Mouse (Mus musculus) heart, embryonic 11.5 days (tissue): ENCODE data around the gene Tbx21. TPM values are rescaled to one million over a fixed set of nuclear protein-coding genes. Genes with fewer than 3 reads are reported as not detected.

Experiments used
- ATAC-seq: fragments of 200-750 bp; cut with Nextera tagmentation; replicated peaks from 2 replicates; pipeline ENCODE4 v1.8.0; 2017; ENCODE audit warnings: moderate library complexity; ENCODE audit not compliant: insufficient number of reproducible peaks, low FRiP score, low TSS enrichment
- H3K27ac ChIP-seq: fragments of 300-500 bp; sonication (generic); 2 replicates; pipeline ENCODE4 v1.5.1; 2014; ENCODE audit warnings: mild to moderate bottlenecking, low read depth, low read length
- H3K27me3 ChIP-seq: fragments of 300-500 bp; sonication (generic); 2 replicates; pipeline ENCODE4 v1.6.1; 2014; ENCODE audit warnings: mild to moderate bottlenecking, low read length, mixed read lengths; ENCODE audit not compliant: control insufficient read depth, insufficient read depth
- H3K36me3 ChIP-seq: fragments of 300-500 bp; sonication (generic); 2 replicates; pipeline ENCODE4 v1.6.1; 2014; ENCODE audit warnings: mild to moderate bottlenecking, low read length, moderate library complexity, mixed read lengths; ENCODE audit not compliant: control insufficient read depth, insufficient read depth
- H3K4me1 ChIP-seq: fragments of 300-500 bp; sonication (generic); 2 replicates; pipeline ENCODE4 v1.6.1; 2014; ENCODE audit warnings: low read length; ENCODE audit not compliant: control insufficient read depth, insufficient read depth
- H3K4me2 ChIP-seq: fragments of 300-500 bp; sonication (generic); 2 replicates; pipeline ENCODE4 v1.6.1; 2014; ENCODE audit warnings: mild to moderate bottlenecking, moderate library complexity
- H3K4me3 ChIP-seq: fragments of 300-500 bp; sonication (generic); 2 replicates; pipeline ENCODE4 v1.5.1; 2014; ENCODE audit warnings: low read depth, low read length
- H3K9ac ChIP-seq: fragments of 300-500 bp; sonication (generic); 2 replicates; pipeline ENCODE4 v1.6.1; 2014; ENCODE audit warnings: mild to moderate bottlenecking, low read depth, low read length, moderate library complexity
- H3K9me3 ChIP-seq: fragments of 300-500 bp; sonication (generic); replicated peaks from 2 replicates; pipeline ENCODE4 v1.6.1; 2016; ENCODE audit warnings: low read length; ENCODE audit not compliant: control insufficient read depth
- WGBS: fragments of 180-500 bp; shearing (Covaris S2); extraction: QIAGEN DNeasy Blood & Tissue Kit; methylation state at CpG from one replicate; pipeline ENCODE4 v1.1.7; 2014; ENCODE audit not compliant: insufficient replicate concordance; 5-methylcytosine and 5-hydroxymethylcytosine counted together
- polyA plus RNA-seq: library from polyadenylated mRNA; unstranded; fragments of >200 nt; fragmentation: Nextera tagmentation; extraction: Ambion mirVana; gene quantifications from 2 replicates; pipeline ENCODE4 v1.2.1, GENCODE M21; 2014

Tbx21 gene
- polyA plus RNA-seq, 1 experiment from 2014 or later = not detected

GRCm38 (mm10) chr11:97069770-97070169 is 45.4 kb downstream of the Tbx21 start:
- Histone ChIP-seq H3K4me2 (no peak overlapping the region), H3K4me3 (no peak overlapping the region), H3K9ac (no peak overlapping the region), H3K27me3 (no peaks in the 10 kb centered on the region), H3K9me3 (no peaks in the 10 kb centered on the region), H3K36me3 (peaks cover 3% of the 10 kb centered on the region; the same call in 1 of the 2 replicates), H3K4me1 (peaks cover 4% of the 10 kb centered on the region; the same call in 1 of the 2 replicates), H3K27ac (no peak overlapping the region)
- no peak for ATAC-seq
- WGBS = 82% methylated on average over 2 of the region's 2 CpGs

GRCm38 (mm10) chr11:97069333-97069732 is 45.8 kb downstream of the Tbx21 start:
- no peak overlapping the region for H3K4me3 ChIP-seq
- WGBS = 57% methylated on average over 1 of the region's 1 CpGs
- no peaks in the 10 kb centered on the region for H3K27me3 ChIP-seq
- peaks cover 4% of the 10 kb centered on the region; the same call in 1 of the 2 replicates for H3K4me1 ChIP-seq
- H3K9ac ChIP-seq = no peak overlapping the region
- no peak overlapping the region for H3K27ac ChIP-seq
- H3K4me2 ChIP-seq = no peak overlapping the region
- H3K36me3 ChIP-seq = peaks cover 3% of the 10 kb centered on the region; the same call in 1 of the 2 replicates
- ATAC-seq = no peak
- H3K9me3 ChIP-seq = no peaks in the 10 kb centered on the region

- H3K4me3 ChIP-seq = no peak overlapping the region
- WGBS = 43% methylated on average over 22 of the region's 22 CpGs
- H3K4me1 ChIP-seq = peaks cover 8% of the 10 kb centered on the region
- H3K27me3 ChIP-seq = no peaks in the 10 kb centered on the region
- H3K9ac ChIP-seq = no peak overlapping the region
- no peaks in the 10 kb centered on the region for H3K9me3 ChIP-seq
- H3K4me2 ChIP-seq = no peak overlapping the region
- H3K27ac ChIP-seq = no peak overlapping the region
- H3K36me3 ChIP-seq = peaks cover 3% of the 10 kb centered on the region; the same call in 1 of the 2 replicates
- ATAC-seq = no peak
Measured at GRCm38 (mm10) chr11:97066656-97067360, 48.3 kb downstream of the Tbx21 start.

- Histone ChIP-seq H3K9me3 (no peaks in the 10 kb centered on the region), H3K4me3 (no peak overlapping the region), H3K4me2 (no peak overlapping the region), H3K4me1 (peaks cover 4% of the 10 kb centered on the region; the same call in 1 of the 2 replicates), H3K27ac (no peak overlapping the region), H3K9ac (no peak overlapping the region), H3K36me3 (peaks cover 10% of the 10 kb centered on the region; the same call in 1 of the 2 replicates), H3K27me3 (no peaks in the 10 kb centered on the region)
- 69% methylated on average over 12 of the region's 12 CpGs for WGBS
- ATAC-seq = no peak
Measured at GRCm38 (mm10) chr11:97065538-97066295, 49.4 kb downstream of the Tbx21 start.

- no peak overlapping the region for H3K9ac ChIP-seq
- peaks cover 4% of the 10 kb centered on the region; the same call in 1 of the 2 replicates for H3K4me1 ChIP-seq
- H3K9me3 ChIP-seq = no peaks in the 10 kb centered on the region
- H3K4me2 ChIP-seq = no peak overlapping the region
- no peak overlapping the region for H3K4me3 ChIP-seq
- 85% methylated on average over 3 of the region's 3 CpGs for WGBS
- no peaks in the 10 kb centered on the region for H3K27me3 ChIP-seq
- no peak for ATAC-seq
- H3K36me3 ChIP-seq = peaks cover 15% of the 10 kb centered on the region
- peak overlapping the region; percentile 43; the same call in 1 of the 2 replicates for H3K27ac ChIP-seq
Measured at GRCm38 (mm10) chr11:97063921-97064295, 51.2 kb downstream of the Tbx21 start.

GRCm38 (mm10) chr11:97063274-97063920 is 51.7 kb downstream of the Tbx21 start:
- H3K4me2 ChIP-seq = no peak overlapping the region
- H3K9ac ChIP-seq = no peak overlapping the region; the same call in 1 of the 2 replicates
- no peaks in the 10 kb centered on the region for H3K27me3 ChIP-seq
- H3K9me3 ChIP-seq = no peaks in the 10 kb centered on the region
- peaks cover 4% of the 10 kb centered on the region; the same call in 1 of the 2 replicates for H3K4me1 ChIP-seq
- H3K4me3 ChIP-seq = no peak overlapping the region
- WGBS = 57% methylated on average over 9 of the region's 9 CpGs
- ATAC-seq = no peak
- H3K36me3 ChIP-seq = peaks cover 15% of the 10 kb centered on the region
- peak overlapping the region; percentile 43; the same call in 1 of the 2 replicates for H3K27ac ChIP-seq

- Histone ChIP-seq H3K4me1 (peaks cover 14% of the 10 kb centered on the region), H3K9ac (no peak overlapping the region), H3K9me3 (no peaks in the 10 kb centered on the region), H3K4me2 (peak overlapping the region; percentile 95), H3K27me3 (no peaks in the 10 kb centered on the region), H3K36me3 (peaks cover 18% of the 10 kb centered on the region), H3K4me3 (no peak overlapping the region), H3K27ac (no peak overlapping the region)
- ATAC-seq = no peak
- WGBS = 21% methylated on average over 11 of the region's 11 CpGs
Measured at GRCm38 (mm10) chr11:97052219-97052646, 62.9 kb downstream of the Tbx21 start.

- Histone ChIP-seq H3K9ac (peak overlapping the region; percentile 80), H3K4me1 (peaks cover 14% of the 10 kb centered on the region), H3K4me2 (peak overlapping the region; percentile 95), H3K4me3 (peak overlapping the region; percentile 70), H3K36me3 (peaks cover 14% of the 10 kb centered on the region), H3K27ac (no peak overlapping the region), H3K9me3 (no peaks in the 10 kb centered on the region), H3K27me3 (no peaks in the 10 kb centered on the region)
- no peak; the same call in 1 of the 2 replicates for ATAC-seq
- WGBS = 28% methylated on average over 13 of the region's 13 CpGs
Measured at GRCm38 (mm10) chr11:97050944-97051586, 64.1 kb downstream of the Tbx21 start.
